Mouse (Mus musculus): ENCODE data around the gene Ceacam10.
"Not testable (repeated sequence)": the region's sequence is repeated elsewhere in the genome, so short reads cannot be mapped to it uniquely, and the experiment has no call there.

The Ceacam10 gene

GRCm38 (mm10) chr7:24776918-24777317, at the start of gene Ceacam10:
TSS of gene Ceacam10 (plus strand) at chr7:24777206.
- not testable (repeated sequence) for DNase-seq (ENCODE audit: low spot score in 2 of 2)

GRCm38 (mm10) chr7:24735970-24736670, 40.9 kb upstream of the Ceacam10 start:
- DNase-seq (ENCODE audit: low spot score in 2 of 2): no peak

- no peak for DNase-seq (ENCODE audit: low spot score in 2 of 2)
Measured at GRCm38 (mm10) chr7:24750695-24751094, 26.3 kb upstream of the Ceacam10 start.

- DNase-seq (ENCODE audit: low spot score in 2 of 2): no peak
Measured at GRCm38 (mm10) chr7:24751610-24752009, 25.4 kb upstream of the Ceacam10 start.

- DNase-seq (ENCODE audit: low spot score in 2 of 2): no peak
Measured at GRCm38 (mm10) chr7:24753476-24753875, 23.5 kb upstream of the Ceacam10 start.

- no peak for DNase-seq (ENCODE audit: low spot score in 2 of 2)
Measured at GRCm38 (mm10) chr7:24758520-24758919, 18.5 kb upstream of the Ceacam10 start.

- DNase-seq (ENCODE audit: low spot score in 2 of 2): no peak
Measured at GRCm38 (mm10) chr7:24760211-24760610, 16.8 kb upstream of the Ceacam10 start, which contains the start of gene Cd177. TSS of gene Cd177 (minus strand) at chr7:24760311.

GRCm38 (mm10) chr7:24761161-24761560, 15.8 kb upstream of the Ceacam10 start:
- no peak for DNase-seq (ENCODE audit: low spot score in 2 of 2)

GRCm38 (mm10) chr7:24762574-24762973, 14.4 kb upstream of the Ceacam10 start:
- no peak for DNase-seq (ENCODE audit: low spot score in 2 of 2)

- no peak for DNase-seq (ENCODE audit: low spot score in 2 of 2)
Measured at GRCm38 (mm10) chr7:24771361-24771760, 5.6 kb upstream of the Ceacam10 start.

- no peak for DNase-seq (ENCODE audit: low spot score in 2 of 2)
Measured at GRCm38 (mm10) chr7:24773942-24774535, 3.0 kb upstream of the Ceacam10 start.

GRCm38 (mm10) chr7:24776145-24776544, 861 bp upstream of the Ceacam10 start:
- DNase-seq (ENCODE audit: low spot score in 2 of 2): no peak

GRCm38 (mm10) chr7:24797918-24798317, 20.9 kb downstream of the Ceacam10 start:
- DNase-seq (ENCODE audit: low spot score in 2 of 2): no peak

GRCm38 (mm10) chr7:24802149-24802767, 25.3 kb downstream of the Ceacam10 start:
- no peak for DNase-seq (ENCODE audit: low spot score in 2 of 2)

GRCm38 (mm10) chr7:24804826-24805225, 27.8 kb downstream of the Ceacam10 start:
- no peak for DNase-seq (ENCODE audit: low spot score in 2 of 2)

GRCm38 (mm10) chr7:24809041-24809440, 32.0 kb downstream of the Ceacam10 start:
- DNase-seq (ENCODE audit: low spot score in 2 of 2): no peak

GRCm38 (mm10) chr7:24817502-24817901, 40.5 kb downstream of the Ceacam10 start:
- DNase-seq (ENCODE audit: low spot score in 2 of 2): peak; percentile 42 to 61

- no peak for DNase-seq (ENCODE audit: low spot score in 2 of 2)
Measured at GRCm38 (mm10) chr7:24824452-24824851, 47.4 kb downstream of the Ceacam10 start.

GRCm38 (mm10) chr7:24827181-24827580, 50.2 kb downstream of the Ceacam10 start:
- DNase-seq (ENCODE audit: low spot score in 2 of 2): no peak

Data from right cerebral cortex, postnatal 10 days (tissue).